Mouse (Mus musculus): ENCODE results near the gene Agps.

DNA sequence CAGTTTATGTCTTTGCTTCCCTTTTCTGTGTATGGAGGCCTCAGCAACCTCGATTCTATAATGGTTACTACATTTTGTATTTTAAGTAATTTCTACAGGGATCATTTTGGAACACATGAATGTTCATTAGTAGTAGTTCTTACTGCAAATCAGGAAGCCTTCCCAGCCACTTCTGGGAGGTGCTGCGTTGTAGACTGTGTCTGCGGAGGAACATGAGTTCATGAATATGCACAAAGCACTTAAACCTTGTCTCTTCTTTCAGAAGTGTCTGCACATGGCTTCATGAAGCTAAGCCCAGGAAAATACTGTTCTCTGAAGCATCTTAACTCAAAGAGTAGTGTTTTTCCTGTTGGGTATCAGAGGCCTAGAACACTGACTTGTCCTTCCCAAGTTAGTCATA, 96.0 kb downstream of the Agps start:
- TF ChIP-seq POU5F1 (IDR thresholded peaks at IDR 0.05; ENCODE audit: borderline replicate concordance, low read length) (no peak), CTCF (conservative IDR thresholded peaks at IDR 0.05; ENCODE audit: low read length) (no peak), NANOG (IDR thresholded peaks at IDR 0.05; ENCODE audit: borderline replicate concordance, low read length) (no peak)
